Mouse (Mus musculus) testis, adult 2 months (tissue): ENCODE measurements around the gene Gm19402.

Experiments used
- CTCF ChIP-seq: fragments of 200-500 bp; IDR thresholded peaks from 2 replicates; pipeline ENCODE4 v1.5.1; 2012; ENCODE audit warnings: low read depth, mild to moderate bottlenecking, inconsistent platforms, low read length, moderate library complexity; ENCODE audit not compliant: control insufficient read depth, insufficient read depth, insufficient replicate concordance
- POLR2A ChIP-seq: fragments of 200-500 bp; IDR thresholded peaks from 2 replicates; pipeline ENCODE4 v1.6.1; 2012; ENCODE audit warnings: low read depth, mild to moderate bottlenecking, inconsistent platforms, low read length, moderate library complexity; ENCODE audit not compliant: control insufficient read depth

- TF ChIP-seq CTCF (no peak), POLR2A (no peak)
Measured at GRCm38 (mm10) chr10:77682994-77683393, 7.6 kb downstream of the Gm19402 start.
